Mouse (Mus musculus): ENCODE measurements at regions not wholly inside any gene's neighbourhood (a gene's known extent, or its start where the extent isn't known, plus 50 kb on each side); places are given as distances from the start of the nearest gene placed in this dataset.

GRCm38 (mm10) chr12:31170111-31170510 is 70.5 kb upstream of the Gm6993 start:
- no peak for TF ChIP-seq CTCF (IDR thresholded peaks at IDR 0.05; ENCODE audit: control insufficient read depth, insufficient read depth, insufficient read length)
- no peak for TF ChIP-seq USF1 (IDR thresholded peaks at IDR 0.05; ENCODE audit: low read depth)
- TF ChIP-seq FOSL1 (IDR thresholded peaks at IDR 0.05; ENCODE audit: insufficient read depth, low read length, poor library complexity, severe bottlenecking), result no peak
- TF ChIP-seq MAX (IDR thresholded peaks at IDR 0.05), result no peak
- TF ChIP-seq MYOG (IDR thresholded peaks at IDR 0.05; ENCODE audit: control insufficient read depth, extremely low read depth, insufficient read length), result no peak
- TF ChIP-seq CEBPB (IDR thresholded peaks at IDR 0.05; ENCODE audit: low read depth), result no peak

Data from C2C12 (cell line).